Mouse (Mus musculus) lung, embryonic 14.5 days (tissue): Measurements from ENCODE around the gene Rrp36. TPM values are rescaled to one million over a fixed set of nuclear protein-coding genes. Genes with fewer than 3 reads are reported as not detected.

Source experiments
- ATAC-seq: fragments of 200-750 bp; cut with Nextera tagmentation; 2 replicates; pipeline ENCODE4 v1.8.0; 2017; ENCODE audit warnings: mild to moderate bottlenecking, moderate TSS enrichment, moderate library complexity; ENCODE audit not compliant: insufficient read depth
- DNase-seq: peaks from one replicate; pipeline ENCODE4 v3.0.0-alpha.2; 2015
- H3K27ac ChIP-seq: fragments of 300-500 bp; sonication (generic); 2 replicates; pipeline ENCODE4 v1.5.1; 2014; ENCODE audit warnings: low read depth, mild to moderate bottlenecking, moderate library complexity
- H3K27me3 ChIP-seq: fragments of 300-500 bp; sonication (generic); 2 replicates; pipeline ENCODE4 v1.6.1; 2014; ENCODE audit warnings: low read length, control low read depth; ENCODE audit not compliant: insufficient read depth
- H3K36me3 ChIP-seq: fragments of 300-500 bp; sonication (generic); 2 replicates; pipeline ENCODE4 v1.6.1; 2014; ENCODE audit warnings: control low read depth; ENCODE audit not compliant: insufficient read depth
- H3K4me1 ChIP-seq: fragments of 300-500 bp; sonication (generic); 2 replicates; pipeline ENCODE4 v1.6.1; 2014; ENCODE audit warnings: antibody characterized with exemption, control low read depth; ENCODE audit not compliant: insufficient read depth
- H3K4me2 ChIP-seq: fragments of 300-500 bp; sonication (generic); 2 replicates; pipeline ENCODE4 v1.6.1; 2014; ENCODE audit warnings: mild to moderate bottlenecking
- H3K4me3 ChIP-seq: fragments of 300-500 bp; sonication (generic); 2 replicates; pipeline ENCODE4 v1.5.1; 2014; ENCODE audit warnings: low read depth, low read length
- H3K9ac ChIP-seq: fragments of 300-500 bp; sonication (generic); 2 replicates; pipeline ENCODE4 v1.6.1; 2014
- H3K9me3 ChIP-seq: fragments of 300-500 bp; sonication (generic); 2 replicates; pipeline ENCODE4 v1.6.1; 2016; ENCODE audit warnings: low read depth, low read length, control low read depth
- CTCF ChIP-seq: IDR thresholded peaks from 2 replicates; pipeline ENCODE4 v1.5.1; 2016; ENCODE audit warnings: antibody characterized with exemption, low read depth
- WGBS: fragments of 180-500 bp; shearing (Covaris S2); extraction: QIAGEN DNeasy Blood & Tissue Kit; methylation state at CpG from one replicate; pipeline ENCODE4 v1.1.7; 2014; 5-methylcytosine and 5-hydroxymethylcytosine counted together
- polyA plus RNA-seq: library from polyadenylated mRNA; unstranded; fragments of >200 nt; fragmentation: Nextera tagmentation; extraction: Ambion mirVana; gene quantifications from 2 replicates; pipeline ENCODE4 v1.2.1, GENCODE M21; 2014

Rrp36 gene
- polyA plus RNA-seq, 1 experiment from 2014 or later = 48.5 TPM

GRCm38 (mm10) chr17:46617799-46618198, 56.4 kb downstream of the Rrp36 start:
- H3K27ac ChIP-seq = peak overlapping the region; percentile 95
- ATAC-seq (no peak), DNase-seq (peak; percentile 61)
- peak overlapping the region; percentile 14; the same call in 1 of the 2 replicates for H3K4me3 ChIP-seq
- H3K4me2 ChIP-seq = peak overlapping the region; percentile 55
- no peaks in the 10 kb centered on the region for H3K36me3 ChIP-seq
- H3K9ac ChIP-seq = no peak overlapping the region
- WGBS = 34% methylated on average over 12 of the region's 12 CpGs
- H3K4me1 ChIP-seq = peaks cover 69% of the 10 kb centered on the region
- no peaks in the 10 kb centered on the region for H3K9me3 ChIP-seq
- no peak for TF ChIP-seq CTCF
- no peaks in the 10 kb centered on the region for H3K27me3 ChIP-seq

Other genes with a start within 250 kb of the Rrp36 start
- 0.41 TPM in 1 of 2 replicates, not detected in the other for gene Crip3, start 245.4 kb downstream of the Rrp36 start, polyA plus RNA-seq
- not detected in 2 replicates for gene Slc22a7, start 235.9 kb downstream of the Rrp36 start, polyA plus RNA-seq
- 0.05 and 0.11 TPM in 2 replicates for gene Ttbk1, start 186.7 kb downstream of the Rrp36 start, polyA plus RNA-seq
- 50.3 and 60.8 TPM in 2 replicates for gene Dnph1, start 177.6 kb downstream of the Rrp36 start, polyA plus RNA-seq
- gene Cul9, start 128.0 kb downstream of the Rrp36 start, polyA plus RNA-seq = 2.8 and 2.9 TPM in 2 replicates
- 11.4 and 15.1 TPM in 2 replicates for gene Srf, start 118.2 kb downstream of the Rrp36 start, polyA plus RNA-seq
- gene Ptk7, start 44.8 kb downstream of the Rrp36 start, polyA plus RNA-seq = 79.5 and 99.3 TPM in 2 replicates
- gene Klc4, start 28.3 kb downstream of the Rrp36 start, polyA plus RNA-seq = 20.2 and 21.4 TPM in 2 replicates
- 113 and 114 TPM in 2 replicates for gene Mrpl2, start 28.1 kb downstream of the Rrp36 start, polyA plus RNA-seq
- 36.6 TPM in 2 replicates for gene Cul7, start 24.0 kb downstream of the Rrp36 start, polyA plus RNA-seq
- gene Mea1, start 4.4 kb upstream of the Rrp36 start, polyA plus RNA-seq = 123 and 131 TPM in 2 replicates
- gene Klhdc3, start 6.6 kb upstream of the Rrp36 start, polyA plus RNA-seq = 108 and 111 TPM in 2 replicates
- gene Ppp2r5d, start 30.8 kb upstream of the Rrp36 start, polyA plus RNA-seq = 97.6 and 104 TPM in 2 replicates
- gene Pex6, start 37.1 kb upstream of the Rrp36 start, polyA plus RNA-seq = 23.0 and 25.7 TPM in 2 replicates
- gene Gnmt, start 54.8 kb upstream of the Rrp36 start, polyA plus RNA-seq = 0.77 and 1.5 TPM in 2 replicates
- gene Cnpy3, start 77.9 kb upstream of the Rrp36 start, polyA plus RNA-seq = 77.4 and 79.3 TPM in 2 replicates
- 0.24 and 0.37 TPM in 2 replicates for gene Ptcra, start 89.4 kb upstream of the Rrp36 start, polyA plus RNA-seq
- gene 2310039H08Rik, start 98.3 kb upstream of the Rrp36 start, polyA plus RNA-seq = 58.2 and 64.7 TPM in 2 replicates
- gene Rpl7l1, start 108.3 kb upstream of the Rrp36 start, polyA plus RNA-seq = 169 and 171 TPM in 2 replicates
- 4.7 and 6.5 TPM in 2 replicates for gene Bicral, start 184.1 kb upstream of the Rrp36 start, polyA plus RNA-seq
- gene Tbcc, start 216.3 kb upstream of the Rrp36 start, polyA plus RNA-seq = 58.5 and 61.2 TPM in 2 replicates
- gene Prph2, start 236.1 kb upstream of the Rrp36 start, polyA plus RNA-seq = not detected in 2 replicates